In the genomic region with DNA sequence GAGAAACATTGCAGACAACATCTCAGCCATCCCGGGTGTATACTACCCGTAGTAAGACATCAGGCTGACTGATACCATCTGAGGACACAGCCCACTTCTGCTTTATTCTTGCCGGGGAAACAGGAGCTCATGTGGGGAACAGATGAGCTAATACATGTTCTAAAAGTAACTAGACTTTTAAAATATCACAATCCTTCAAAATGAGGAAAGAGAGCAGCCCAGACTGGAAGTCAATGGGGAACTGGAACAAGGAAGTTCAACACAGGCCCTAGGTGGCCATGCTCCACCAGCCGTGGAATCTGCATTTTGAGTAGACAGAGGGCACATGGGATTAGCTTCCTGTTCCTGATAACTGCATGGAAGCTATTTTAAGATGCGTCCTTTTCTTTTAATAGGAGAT, we compare ENCODE assay signal across 13 mouse cellular contexts. TPM values are rescaled to one million over a fixed set of nuclear protein-coding genes. Genes with fewer than 3 reads are reported as not detected.
DNase-seq lines count a peak whose midpoint lies in the region; ATAC-seq and TF ChIP-seq lines count a peak whose summit lies in the region.
"Had no signal": no experiment of that assay in that cellular context is flagged by ENCODE, and none has a peak within 500 bp of the region (broad histone marks: within the 10 kb centered on the region; RNA-seq: fewer than 3 reads in every experiment).

No protein-coding gene starts in this region.

- H3K4me2 ChIP-seq in kidney, embryonic 15.5 days: no peak overlapping the region
- H3K4me2 ChIP-seq: hindbrain, embryonic 15.5 days; liver, embryonic 13.5 days; midbrain, embryonic 11.5 days had no signal

- TF ChIP-seq POLR2A in small intestine, adult 2 months (IDR thresholded peaks at IDR 0.05; ENCODE audit: low read depth, low read length): no peak

- peak; percentile 25 to 42 for DNase-seq in heart, postnatal 10 days
- DNase-seq in heart, embryonic 10.5 days (ENCODE audit: low spot score): no peak
- peak; percentile 39 for DNase-seq in lung, postnatal 25 days (ENCODE audit: low spot score)
- no peak for DNase-seq in lung, postnatal 14 days
- DNase-seq in midbrain, embryonic 10.5 days (ENCODE audit: low spot score): no peak
- DNase-seq: adrenal gland, adult 2 months; embryo, embryonic 11 days; liver, embryonic 13.5 days had no signal

- H3K36me3 ChIP-seq in heart, embryonic 10.5 days: peaks cover 5% of the 10 kb centered on the region; the same call in 1 of the 2 replicates
- H3K36me3 ChIP-seq in small intestine, adult 2 months (ENCODE audit: control insufficient read depth, insufficient read depth, low read length): peaks cover 22% of the 10 kb centered on the region
- H3K36me3 ChIP-seq in midbrain, embryonic 10.5 days: 0 out of 2 replicates have a peak, but pooled peaks cover 5% of the 10 kb centered on the region
- H3K36me3 ChIP-seq in kidney, embryonic 15.5 days: peaks cover 2% of the 10 kb centered on the region; the same call in 1 of the 2 replicates
- H3K36me3 ChIP-seq: hindbrain, embryonic 15.5 days had no signal

- H3K4me3 ChIP-seq in heart, embryonic 10.5 days: no peak overlapping the region
- no peak overlapping the region for H3K4me3 ChIP-seq in small intestine, adult 2 months (ENCODE audit: low read depth, low read length)
- H3K4me3 ChIP-seq in midbrain, embryonic 10.5 days: no peak overlapping the region
- H3K4me3 ChIP-seq in kidney, embryonic 15.5 days (replicated peaks): no peak overlapping the region
- H3K4me3 ChIP-seq: hindbrain, embryonic 15.5 days; liver, embryonic 13.5 days had no signal

- intact Hi-C loops in heart, postnatal 10 days (cut with DNase I): no loop called here

- H3K9me3 ChIP-seq in heart, embryonic 10.5 days: no peaks in the 10 kb centered on the region
- H3K9me3 ChIP-seq in midbrain, embryonic 10.5 days (replicated peaks): no peaks in the 10 kb centered on the region
- H3K9me3 ChIP-seq in kidney, embryonic 15.5 days (replicated peaks): no peaks in the 10 kb centered on the region
- H3K9me3 ChIP-seq: hindbrain, embryonic 15.5 days; liver, embryonic 13.5 days had no signal

- TF ChIP-seq CTCF in small intestine, adult 2 months (IDR thresholded peaks at IDR 0.05; ENCODE audit: extremely low read depth, insufficient read length, insufficient replicate concordance, low read depth, low read length): no peak

- peak; percentile 74 to 88 for ATAC-seq in hematopoietic stem cell, adult 5-6 weeks (replicated peaks in 1 of 2; ENCODE audit: insufficient read depth in 1 of 2, low FRiP score in 2 of 2, low TSS enrichment in 1 of 2, low read depth in 1 of 2, poor library complexity in 2 of 2, severe bottlenecking in 2 of 2)
- no peak for ATAC-seq in kidney, embryonic 15.5 days (replicated peaks; ENCODE audit: low FRiP score)

- peaks cover 10% of the 10 kb centered on the region; the same call in 1 of the 2 replicates for H3K4me1 ChIP-seq in heart, embryonic 10.5 days
- H3K4me1 ChIP-seq in small intestine, adult 2 months (ENCODE audit: control insufficient read depth, insufficient read depth, insufficient read length, low read length): peaks cover 13% of the 10 kb centered on the region; the same call in 1 of the 2 replicates
- no peaks in the 10 kb centered on the region for H3K4me1 ChIP-seq in midbrain, embryonic 10.5 days
- H3K4me1 ChIP-seq in kidney, embryonic 15.5 days: no peaks in the 10 kb centered on the region
- H3K4me1 ChIP-seq: hindbrain, embryonic 15.5 days; liver, embryonic 13.5 days had no signal

- 69% methylated on average over 5 of the region's 5 CpGs for WGBS in heart, embryonic 10.5 days
- WGBS in small intestine, adult 2 months: 80% methylated on average over 5 of the region's 5 CpGs
- WGBS in midbrain, embryonic 10.5 days: 93% methylated on average over 5 of the region's 5 CpGs
- whole genome bisulfite sequencing in kidney, embryonic 15.5 days: 80% methylated on average over 5 of the region's 5 CpGs

- no peak overlapping the region for H3K9ac ChIP-seq in kidney, embryonic 15.5 days
- H3K9ac ChIP-seq: hindbrain, embryonic 15.5 days; liver, embryonic 13.5 days had no signal

- no peak overlapping the region for H3K27ac ChIP-seq in heart, embryonic 10.5 days
- 0 out of 2 replicates have a peak overlapping the region, but pooled peaks have one; percentile 7 for H3K27ac ChIP-seq in small intestine, adult 2 months (ENCODE audit: insufficient read depth, low read depth, low read length)
- H3K27ac ChIP-seq in midbrain, embryonic 10.5 days (replicated peaks): no peak overlapping the region
- H3K27ac ChIP-seq in kidney, embryonic 15.5 days: no peak overlapping the region
- H3K27ac ChIP-seq: hindbrain, embryonic 15.5 days; liver, embryonic 13.5 days had no signal

- H3K27me3 ChIP-seq in heart, embryonic 10.5 days (ENCODE audit: insufficient read depth, poor library complexity, severe bottlenecking): no peaks in the 10 kb centered on the region
- H3K27me3 ChIP-seq in small intestine, adult 2 months (ENCODE audit: control insufficient read depth, insufficient read depth, low read length): no peaks in the 10 kb centered on the region
- no peaks in the 10 kb centered on the region for H3K27me3 ChIP-seq in midbrain, embryonic 10.5 days (ENCODE audit: low read depth, poor library complexity, severe bottlenecking)
- H3K27me3 ChIP-seq in kidney, embryonic 15.5 days: no peaks in the 10 kb centered on the region
- H3K27me3 ChIP-seq: hindbrain, embryonic 15.5 days; liver, embryonic 13.5 days had no signal

RNA-seq across cellular contexts. Expression of gene Hexb, which starts 10.5 kb away (rescaled TPM):
- 10 to 100 TPM; 24.3 to 29.8 TPM for total RNA-seq in heart, postnatal 10 days (2021)
- polyA plus RNA-seq in heart, embryonic 10.5 days (2016; fragmentation: Nextera tagmentation; extraction: Ambion mirVana): 23.3 and 24.9 TPM in 2 replicates
- total RNA-seq in hematopoietic stem cell, adult 5-6 weeks (2017): 36.3 and 44.5 TPM in 2 replicates
- 82.6 and 294 TPM in 2 replicates for polyA plus RNA-seq in small intestine, adult 2 months (2012; rRNA removed)
- 18.5 and 19.8 TPM in 2 replicates for polyA plus RNA-seq in midbrain, embryonic 10.5 days (2016; fragmentation: Nextera tagmentation; extraction: Ambion mirVana)
- 34.6 and 36.7 TPM in 2 replicates for polyA plus RNA-seq in kidney, embryonic 15.5 days (2015; fragmentation: Nextera tagmentation; extraction: Ambion mirVana)

RNA-seq across cellular contexts. Expression of gene Gfm2, which starts 50.0 kb away (rescaled TPM):
- 10 to 100 TPM; 37.9 to 42.5 TPM for total RNA-seq in heart, postnatal 10 days (2021)
- 37.2 and 41.0 TPM in 2 replicates for polyA plus RNA-seq in heart, embryonic 10.5 days (2016; fragmentation: Nextera tagmentation; extraction: Ambion mirVana)
- 34.4 and 41.1 TPM in 2 replicates for total RNA-seq in hematopoietic stem cell, adult 5-6 weeks (2017)
- 9.0 and 14.7 TPM in 2 replicates for polyA plus RNA-seq in small intestine, adult 2 months (2012; rRNA removed)
- polyA plus RNA-seq in midbrain, embryonic 10.5 days (2016; fragmentation: Nextera tagmentation; extraction: Ambion mirVana): 39.2 and 45.1 TPM in 2 replicates
- 32.9 and 33.7 TPM in 2 replicates for polyA plus RNA-seq in kidney, embryonic 15.5 days (2015; fragmentation: Nextera tagmentation; extraction: Ambion mirVana)

RNA-seq across cellular contexts. Expression of gene Nsa2, which starts 50.0 kb away (rescaled TPM):
- total RNA-seq in heart, postnatal 10 days (2021): 10 to 100 TPM; 62.7 to 65.3 TPM
- polyA plus RNA-seq in heart, embryonic 10.5 days (2016; fragmentation: Nextera tagmentation; extraction: Ambion mirVana): 45.5 and 51.0 TPM in 2 replicates
- total RNA-seq in hematopoietic stem cell, adult 5-6 weeks (2017): 364 and 398 TPM in 2 replicates
- polyA plus RNA-seq in small intestine, adult 2 months (2012; rRNA removed): 5.8 and 8.7 TPM in 2 replicates
- polyA plus RNA-seq in midbrain, embryonic 10.5 days (2016; fragmentation: Nextera tagmentation; extraction: Ambion mirVana): 57.4 and 60.5 TPM in 2 replicates
- polyA plus RNA-seq in kidney, embryonic 15.5 days (2015; fragmentation: Nextera tagmentation; extraction: Ambion mirVana): 54.5 and 57.0 TPM in 2 replicates

RNA-seq across cellular contexts. Expression of gene Enc1, which starts 53.2 kb away (rescaled TPM):
- 10 to 100 TPM; 11.8 to 16.2 TPM for total RNA-seq in heart, postnatal 10 days (2021)
- polyA plus RNA-seq in heart, embryonic 10.5 days (2016; fragmentation: Nextera tagmentation; extraction: Ambion mirVana): 3.9 and 4.2 TPM in 2 replicates
- total RNA-seq in hematopoietic stem cell, adult 5-6 weeks (2017): 4.5 and 5.5 TPM in 2 replicates
- 3.4 and 4.6 TPM in 2 replicates for polyA plus RNA-seq in small intestine, adult 2 months (2012; rRNA removed)
- 7.5 and 11.2 TPM in 2 replicates for polyA plus RNA-seq in midbrain, embryonic 10.5 days (2016; fragmentation: Nextera tagmentation; extraction: Ambion mirVana)
- polyA plus RNA-seq in kidney, embryonic 15.5 days (2015; fragmentation: Nextera tagmentation; extraction: Ambion mirVana): 12.0 and 15.1 TPM in 2 replicates

Comparison
In these comparisons a context has a peak if more than half of its experiments do, and no peak if none do; other contexts are left out.
1. DNase-seq: peak in heart, postnatal 10 days (2 of 2) and lung, postnatal 25 days (single experiment); none in heart, embryonic 10.5 days (single experiment), lung, postnatal 14 days (single experiment) and midbrain, embryonic 10.5 days (single experiment).